Mouse (Mus musculus): ENCODE measurements around the gene Polg. TPM values are rescaled to one million over a fixed set of nuclear protein-coding genes. Genes with fewer than 3 reads are reported as not detected.

Gene Polg
- total RNA-seq, 1 experiment from 2014 or later: 71.1 TPM

GRCm38 (mm10) chr7:79465461-79466044 is 609 bp downstream of the Polg start:
- DNase-seq: no peak

GRCm38 (mm10) chr7:79464776-79465420 is 1.3 kb downstream of the Polg start:
- peak; percentile 30 for DNase-seq

GRCm38 (mm10) chr7:79463376-79464077 is 2.6 kb downstream of the Polg start:
- no peak for DNase-seq

GRCm38 (mm10) chr7:79461721-79462120 is 4.4 kb downstream of the Polg start:
- DNase-seq: no peak

GRCm38 (mm10) chr7:79447486-79447885 is 18.7 kb downstream of the Polg start:
- DNase-seq: no peak

GRCm38 (mm10) chr7:79447048-79447447 is 19.1 kb downstream of the Polg start:
- DNase-seq: no peak

GRCm38 (mm10) chr7:79440035-79440434 is 26.1 kb downstream of the Polg start:
- no peak for DNase-seq

GRCm38 (mm10) chr7:79428243-79428642 is 37.9 kb downstream of the Polg start:
- no peak for DNase-seq

GRCm38 (mm10) chr7:79425804-79426203 is 40.4 kb downstream of the Polg start:
- no peak for DNase-seq

GRCm38 (mm10) chr7:79422876-79423275 is 43.3 kb downstream of the Polg start:
- no peak for DNase-seq

- no peak for DNase-seq
These were observed 46.2 kb downstream of the Polg start for GRCm38 (mm10) chr7:79419950-79420349.

GRCm38 (mm10) chr7:79414449-79415375 is 51.5 kb downstream of the Polg start:
- DNase-seq: no peak

GRCm38 (mm10) chr7:79400296-79400695 is 65.9 kb downstream of the Polg start:
- DNase-seq: no peak

GRCm38 (mm10) chr7:79398971-79399370 is 67.2 kb downstream of the Polg start:
- no peak for DNase-seq

GRCm38 (mm10) chr7:79398426-79398825 is 67.7 kb downstream of the Polg start:
- DNase-seq: no peak

- no peak for DNase-seq
These were observed 68.7 kb downstream of the Polg start for GRCm38 (mm10) chr7:79397446-79397963.

Small RNA genes within 50 kb of the gene (microRNA-seq; reads per million reads assigned to microRNA genes)
- 0 to 0.38 reads per million in 2 experiments for gene Mir9-3

Other genes with a start within 250 kb of the Polg start
- gene Abhd2, start 193.2 kb downstream of the Polg start, total RNA-seq (2021): 485 and 569 TPM in 2 replicates
- gene Rlbp1, start 79.3 kb downstream of the Polg start, total RNA-seq (2021): not detected in 2 replicates
- gene Fanci, start 74.4 kb downstream of the Polg start, total RNA-seq (2021): 2.0 and 3.0 TPM in 2 replicates
- 1.9 and 2.4 TPM in 2 replicates for gene Rhcg, start 151.3 kb upstream of the Polg start, total RNA-seq (2021)
- gene Ticrr, start 193.8 kb upstream of the Polg start, total RNA-seq (2021): 2.0 and 2.3 TPM in 2 replicates
- gene Kif7, start 249.4 kb upstream of the Polg start, total RNA-seq (2021): 4.2 and 5.0 TPM in 2 replicates

All from adrenal gland, postnatal 14 days (tissue).